Mouse (Mus musculus): ENCODE measurements around the gene Cux1. TPM values are rescaled to one million over a fixed set of nuclear protein-coding genes. Genes with fewer than 3 reads are reported as not detected.

Gene Cux1
- total RNA-seq, 2 experiments from 2014 or later: 104 to 116 TPM

- no peak for DNase-seq (ENCODE audit: low spot score in 2 of 2)
Measured at GRCm38 (mm10) chr5:136429647-136430046, 137.6 kb downstream of the Cux1 start.

GRCm38 (mm10) chr5:136428498-136429060 is 138.7 kb downstream of the Cux1 start:
- DNase-seq (ENCODE audit: low spot score in 2 of 2): no peak

GRCm38 (mm10) chr5:136427772-136428497 is 139.4 kb downstream of the Cux1 start:
- peak; percentile 23 to 64 for DNase-seq (ENCODE audit: low spot score in 2 of 2)

GRCm38 (mm10) chr5:136427121-136427771 is 140.0 kb downstream of the Cux1 start:
- DNase-seq (ENCODE audit: low spot score in 2 of 2): no peak

GRCm38 (mm10) chr5:136422948-136423347 is 144.3 kb downstream of the Cux1 start:
- DNase-seq (ENCODE audit: low spot score in 2 of 2): no peak

GRCm38 (mm10) chr5:136421885-136422284 is 145.4 kb downstream of the Cux1 start:
- no peak for DNase-seq (ENCODE audit: low spot score in 2 of 2)

- DNase-seq (ENCODE audit: low spot score in 2 of 2): no peak
Measured at GRCm38 (mm10) chr5:136421316-136421715, 146.0 kb downstream of the Cux1 start.

GRCm38 (mm10) chr5:136420342-136420741 is 146.9 kb downstream of the Cux1 start:
- no peak for DNase-seq (ENCODE audit: low spot score in 2 of 2)

GRCm38 (mm10) chr5:136417891-136418290 is 149.4 kb downstream of the Cux1 start:
- no peak for DNase-seq (ENCODE audit: low spot score in 2 of 2)

- DNase-seq (ENCODE audit: low spot score in 2 of 2): no peak
Measured at GRCm38 (mm10) chr5:136414479-136414878, 152.8 kb downstream of the Cux1 start.

- no peak for DNase-seq (ENCODE audit: low spot score in 2 of 2)
Measured at GRCm38 (mm10) chr5:136410681-136411181, 156.6 kb downstream of the Cux1 start.

GRCm38 (mm10) chr5:136406357-136406756 is 160.9 kb downstream of the Cux1 start:
- no peak for DNase-seq (ENCODE audit: low spot score in 2 of 2)

- no peak for DNase-seq (ENCODE audit: low spot score in 2 of 2)
Measured at GRCm38 (mm10) chr5:136403565-136403961, 163.7 kb downstream of the Cux1 start.

GRCm38 (mm10) chr5:136402622-136403564 is 164.4 kb downstream of the Cux1 start:
- no peak for DNase-seq (ENCODE audit: low spot score in 2 of 2)

GRCm38 (mm10) chr5:136398706-136399105 is 168.6 kb downstream of the Cux1 start:
- DNase-seq (ENCODE audit: low spot score in 2 of 2): no peak

GRCm38 (mm10) chr5:136396699-136397098 is 170.6 kb downstream of the Cux1 start:
- DNase-seq (ENCODE audit: low spot score in 2 of 2): no peak

- no peak for DNase-seq (ENCODE audit: low spot score in 2 of 2)
Measured at GRCm38 (mm10) chr5:136396256-136396655, 171.0 kb downstream of the Cux1 start.

GRCm38 (mm10) chr5:136395600-136396195 is 171.6 kb downstream of the Cux1 start:
- DNase-seq (ENCODE audit: low spot score in 2 of 2): no peak

GRCm38 (mm10) chr5:136394517-136395212 is 172.6 kb downstream of the Cux1 start:
- DNase-seq (ENCODE audit: low spot score in 2 of 2): no peak

GRCm38 (mm10) chr5:136393621-136394020 is 173.7 kb downstream of the Cux1 start:
- no peak for DNase-seq (ENCODE audit: low spot score in 2 of 2)

Measured in left cerebral cortex, adult 18-20 months (tissue).